In genomic region chr4:63346659-63347058, GRCm38 (mm10) we compare ENCODE assay signal across 28 mouse cellular contexts. TPM values are rescaled to one million over a fixed set of nuclear protein-coding genes. Genes with fewer than 3 reads are reported as not detected.
DNase-seq lines count a peak whose midpoint lies in the region; ATAC-seq and TF ChIP-seq lines count a peak whose summit lies in the region.
"Had no signal": no experiment of that assay in that cellular context is flagged by ENCODE, and none has a peak within 500 bp of the region (broad histone marks: within the 10 kb centered on the region; RNA-seq: fewer than 3 reads in every experiment).

No protein-coding gene starts in this region.

- H3K9ac ChIP-seq in liver, postnatal 0 days (replicated peaks), result no peak overlapping the region
- no peak overlapping the region for H3K9ac ChIP-seq in liver, embryonic 12.5 days
- H3K9ac ChIP-seq: embryonic facial prominence, embryonic 12.5 days; forebrain, embryonic 13.5 days; forebrain, embryonic 15.5 days; forebrain, postnatal 0 days had no signal

- no peak for TF ChIP-seq CTCF in liver, postnatal 0 days (IDR thresholded peaks at IDR 0.05; ENCODE audit: low read depth)

- 63% methylated on average over 4 of the region's 4 CpGs for WGBS in liver, postnatal 0 days (ENCODE audit: insufficient replicate concordance)
- WGBS in liver, embryonic 12.5 days (ENCODE audit: insufficient replicate concordance), result 70% methylated on average over 4 of the region's 4 CpGs

- H3K4me1 ChIP-seq in liver, postnatal 0 days (ENCODE audit: insufficient read depth), result no peaks in the 10 kb centered on the region
- H3K4me1 ChIP-seq in liver, embryonic 12.5 days, result no peaks in the 10 kb centered on the region
- H3K4me1 ChIP-seq: embryonic facial prominence, embryonic 10.5 days; embryonic facial prominence, embryonic 12.5 days; forebrain, embryonic 13.5 days; forebrain, embryonic 15.5 days had no signal

- no peaks in the 10 kb centered on the region for H3K9me3 ChIP-seq in liver, postnatal 0 days (ENCODE audit: low read length)
- H3K9me3 ChIP-seq in liver, embryonic 12.5 days (replicated peaks), result no peaks in the 10 kb centered on the region
- H3K9me3 ChIP-seq: embryonic facial prominence, embryonic 10.5 days; embryonic facial prominence, embryonic 12.5 days; forebrain, embryonic 13.5 days; forebrain, embryonic 15.5 days had no signal

- peak; percentile 41 for DNase-seq in adrenal gland, postnatal 14 days
- DNase-seq in adrenal gland, adult (ENCODE audit: inconsistent age in 2 of 2, low spot score in 1 of 2), result no peak
- DNase-seq in heart, adult 11 months, result peak; percentile 77
- DNase-seq in heart, adult 8-10 months (ENCODE audit: low spot score), result no peak
- no peak for DNase-seq in liver, postnatal 0 days
- DNase-seq: adrenal gland, adult 2 months; adrenal gland, postnatal 10 days; adrenal gland, postnatal 36 days; B cell, adult 2 months; cerebellum, adult 11-12 months; cerebellum, adult 2 months; cerebellum, adult 9-10 months; cerebellum, postnatal 10 days; cerebellum, postnatal 25 days; forebrain, postnatal 0 days had no signal

- H3K27me3 ChIP-seq in liver, postnatal 0 days (ENCODE audit: insufficient read depth, low read length), result no peaks in the 10 kb centered on the region
- 0 out of 2 replicates have a peak, but pooled peaks cover 5% of the 10 kb centered on the region for H3K27me3 ChIP-seq in liver, embryonic 12.5 days (replicated peaks)
- H3K27me3 ChIP-seq: CH12.LX; embryonic facial prominence, embryonic 12.5 days; forebrain, embryonic 13.5 days; forebrain, embryonic 15.5 days; Patski had no signal

- H3K4me3 ChIP-seq in liver, postnatal 0 days (ENCODE audit: low read depth, low read length), result no peak overlapping the region
- H3K4me3 ChIP-seq in liver, embryonic 12.5 days, result no peak overlapping the region
- H3K4me3 ChIP-seq: embryonic facial prominence, embryonic 10.5 days; embryonic facial prominence, embryonic 12.5 days; forebrain, embryonic 13.5 days; forebrain, embryonic 15.5 days had no signal

- H3K36me3 ChIP-seq in liver, postnatal 0 days (replicated peaks; ENCODE audit: insufficient read depth, low read length), result no peaks in the 10 kb centered on the region
- no peaks in the 10 kb centered on the region for H3K36me3 ChIP-seq in liver, embryonic 12.5 days
- H3K36me3 ChIP-seq: embryonic facial prominence, embryonic 10.5 days; embryonic facial prominence, embryonic 12.5 days; forebrain, embryonic 15.5 days; G1E had no signal

- H3K27ac ChIP-seq in liver, postnatal 0 days (ENCODE audit: low read depth), result no peak overlapping the region
- H3K27ac ChIP-seq in liver, embryonic 12.5 days, result no peak overlapping the region
- H3K27ac ChIP-seq: embryonic facial prominence, embryonic 10.5 days; embryonic facial prominence, embryonic 12.5 days; forebrain, embryonic 13.5 days; forebrain, embryonic 15.5 days had no signal

- peak; percentile 65 for ATAC-seq in liver, postnatal 0 days
- no peak for ATAC-seq in liver, embryonic 12.5 days
- ATAC-seq: activated CD4-positive, CD25-positive, alpha-beta regulatory T cell, adult 4 months; CD4-positive, CD25-positive, alpha-beta regulatory T cell, adult 4 months; forebrain, embryonic 13.5 days; forebrain, embryonic 15.5 days; forebrain, postnatal 0 days; Patski had no signal

- no peak overlapping the region for H3K4me2 ChIP-seq in liver, postnatal 0 days (ENCODE audit: low read depth, low read length)
- no peak overlapping the region for H3K4me2 ChIP-seq in liver, embryonic 12.5 days
- H3K4me2 ChIP-seq: embryonic facial prominence, embryonic 12.5 days; forebrain, embryonic 13.5 days; forebrain, embryonic 15.5 days had no signal

- TF ChIP-seq EP300 in liver, postnatal 0 days (IDR thresholded peaks at IDR 0.05; ENCODE audit: low read depth), result no peak

RNA-seq across cellular contexts. Expression of gene Orm1, which starts 2.3 kb away (rescaled TPM):
- 7.2 and 16.7 TPM in 2 replicates for total RNA-seq in adrenal gland, postnatal 14 days (2021)
- under 1 TPM in 1 of 4 experiments, not detected in 3; 0.75 TPM for total RNA-seq in heart, adult 8-10 months (2022)
- 2.5 and 4.5 TPM in 2 replicates for polyA plus RNA-seq in liver, postnatal 0 days (2015; fragmentation: Nextera tagmentation; extraction: Ambion mirVana)
- not detected in 2 replicates for polyA plus RNA-seq in liver, embryonic 12.5 days (2016; fragmentation: Nextera tagmentation; extraction: Ambion mirVana)
- total RNA-seq: CH12.LX; forebrain, postnatal 0 days; G1E had no signal
- polyA plus RNA-seq: activated CD4-positive, CD25-positive, alpha-beta regulatory T cell, adult 4 months; CD4-positive, CD25-positive, alpha-beta regulatory T cell, adult 4 months; cerebellum, adult 2 months; cortical plate, adult 2 months; embryonic facial prominence, embryonic 10.5 days; embryonic facial prominence, embryonic 12.5 days; forebrain, embryonic 11.5 days; forebrain, embryonic 13.5 days; forebrain, embryonic 15.5 days; forebrain, postnatal 0 days; G1E had no signal

RNA-seq across cellular contexts. Expression of gene Orm3, which starts 9.3 kb away (rescaled TPM):
- 6.6 and 8.0 TPM in 2 replicates for total RNA-seq in adrenal gland, postnatal 14 days (2021)
- 1 to 10 TPM in 2 of 4 experiments, under 1 TPM in 2; 0.60 to 4.5 (median 1.7) TPM for total RNA-seq in heart, adult 8-10 months (2022)
- polyA plus RNA-seq in liver, postnatal 0 days (2015; fragmentation: Nextera tagmentation; extraction: Ambion mirVana), result not detected in 2 replicates
- polyA plus RNA-seq in liver, embryonic 12.5 days (2016; fragmentation: Nextera tagmentation; extraction: Ambion mirVana), result not detected in 2 replicates
- total RNA-seq: CH12.LX; forebrain, postnatal 0 days; G1E had no signal
- polyA plus RNA-seq: cerebellum, adult 2 months; cortical plate, adult 2 months; embryonic facial prominence, embryonic 10.5 days; embryonic facial prominence, embryonic 12.5 days; embryonic facial prominence, embryonic 14.5 days; forebrain, embryonic 11.5 days; forebrain, embryonic 13.5 days; forebrain, embryonic 15.5 days; forebrain, postnatal 0 days; G1E had no signal

RNA-seq across cellular contexts. Expression of gene Orm2, which starts 15.6 kb away (rescaled TPM):
- 1.1 and 1.9 TPM in 2 replicates for total RNA-seq in adrenal gland, postnatal 14 days (2021)
- under 1 TPM in 2 of 4 experiments, not detected in 2; 0.34 to 0.37 TPM for total RNA-seq in heart, adult 8-10 months (2022)
- not detected in 2 replicates for polyA plus RNA-seq in liver, postnatal 0 days (2015; fragmentation: Nextera tagmentation; extraction: Ambion mirVana)
- not detected in 2 replicates for polyA plus RNA-seq in liver, embryonic 12.5 days (2016; fragmentation: Nextera tagmentation; extraction: Ambion mirVana)
- total RNA-seq: CH12.LX; forebrain, postnatal 0 days; G1E had no signal
- polyA plus RNA-seq: cerebellum, adult 2 months; cortical plate, adult 2 months; embryonic facial prominence, embryonic 10.5 days; embryonic facial prominence, embryonic 12.5 days; embryonic facial prominence, embryonic 14.5 days; forebrain, embryonic 11.5 days; forebrain, embryonic 13.5 days; forebrain, embryonic 15.5 days; forebrain, postnatal 0 days; G1E had no signal

RNA-seq across cellular contexts. Expression of gene Akna, which starts 56.5 kb away (rescaled TPM):
- total RNA-seq in adrenal gland, postnatal 14 days (2021), result 4.4 and 16.1 TPM in 2 replicates
- total RNA-seq in heart, adult 8-10 months (2022), result 1 to 10 TPM; 3.1 to 4.4 (median 3.5) TPM
- polyA plus RNA-seq in liver, postnatal 0 days (2015; fragmentation: Nextera tagmentation; extraction: Ambion mirVana), result 4.6 and 5.2 TPM in 2 replicates
- 5.4 and 5.7 TPM in 2 replicates for polyA plus RNA-seq in liver, embryonic 12.5 days (2016; fragmentation: Nextera tagmentation; extraction: Ambion mirVana)

Comparison
In these comparisons a context has a peak if more than half of its experiments do, and no peak if none do; other contexts are left out.
1. DNase-seq: peak in adrenal gland, postnatal 14 days (single experiment) and heart, adult 11 months (single experiment); none in adrenal gland, adult (0 of 2), heart, adult 8-10 months (single experiment) and liver, postnatal 0 days (single experiment).